8 mouse cellular contexts compared by ENCODE assay signal in genomic region chr15:9140252-9140680, GRCm38 (mm10). TPM values are rescaled to one million over a fixed set of nuclear protein-coding genes. Genes with fewer than 3 reads are reported as not detected.
DNase-seq lines count a peak whose midpoint lies in the region; ATAC-seq and TF ChIP-seq lines count a peak whose summit lies in the region.

TSS of gene Lmbrd2 (plus strand) at chr15:9140550.

- peaks cover 23% of the 10 kb centered on the region for H3K4me1 ChIP-seq in hindbrain, embryonic 10.5 days (replicated peaks)
- H3K4me1 ChIP-seq in lung, postnatal 0 days (ENCODE audit: insufficient read depth, low read depth, low read length), result peaks cover 10% of the 10 kb centered on the region; the same call in 1 of the 2 replicates

- H3K4me2 ChIP-seq in lung, postnatal 0 days (replicated peaks; ENCODE audit: low read depth, low read length), result peak within 1 kb of the TSS; percentile 88

- H3K9me3 ChIP-seq in hindbrain, embryonic 10.5 days, result 0 out of 2 replicates have a peak, but pooled peaks cover 2% of the 10 kb centered on the region
- H3K9me3 ChIP-seq in lung, postnatal 0 days (ENCODE audit: low read length), result no peaks in the 10 kb centered on the region

- H3K4me3 ChIP-seq in hindbrain, embryonic 10.5 days, result peak within 1 kb of the TSS; percentile 72
- H3K4me3 ChIP-seq in lung, postnatal 0 days (ENCODE audit: low read depth, low read length), result peak within 1 kb of the TSS; percentile 95

- WGBS in hindbrain, embryonic 10.5 days, result under 1% methylated on average over 34 of the region's 34 CpGs
- WGBS in lung, postnatal 0 days, result under 1% methylated on average over 31 of the region's 34 CpGs

- no peaks in the 10 kb centered on the region for H3K27me3 ChIP-seq in hindbrain, embryonic 10.5 days (ENCODE audit: insufficient read depth, poor library complexity, severe bottlenecking)
- H3K27me3 ChIP-seq in lung, postnatal 0 days (replicated peaks; ENCODE audit: insufficient read depth, low read length), result no peaks in the 10 kb centered on the region

- DNase-seq in MEL-GATA-1-ER (ENCODE audit: extremely low read depth, low read depth), result peak; percentile 97
- DNase-seq in cerebellum, adult 8-10 months, result peak; percentile 96
- DNase-seq in hindbrain, embryonic 10.5 days (ENCODE audit: low spot score), result peak; percentile 98
- DNase-seq in layer of hippocampus, adult 9-11 months, result peak; percentile 98
- DNase-seq in lung, postnatal 0 days (ENCODE audit: low spot score), result peak; percentile 99
- DNase-seq in ovary, postnatal 14 days (ENCODE audit: low spot score), result peak; percentile 86
- DNase-seq in thymus, postnatal 14 days, result peak; percentile 97

- peaks cover 37% of the 10 kb centered on the region for H3K36me3 ChIP-seq in hindbrain, embryonic 10.5 days
- no peaks in the 10 kb centered on the region for H3K36me3 ChIP-seq in lung, postnatal 0 days (ENCODE audit: insufficient read depth, low read length)

- peak within 1 kb of the TSS; percentile 82 for H3K9ac ChIP-seq in lung, postnatal 0 days (replicated peaks; ENCODE audit: low read depth)

- TF ChIP-seq CTCF in lung, postnatal 0 days (IDR thresholded peaks at IDR 0.05), result no peak

- peak; percentile 99 for ATAC-seq in frontal cortex, adult (ENCODE audit: low TSS enrichment)
- ATAC-seq in lung, postnatal 0 days, result peak; percentile 100

- H3K27ac ChIP-seq in hindbrain, embryonic 10.5 days, result peak within 1 kb of the TSS; percentile 90
- H3K27ac ChIP-seq in lung, postnatal 0 days (ENCODE audit: low read length), result peak within 1 kb of the TSS; percentile 73

- no peak for TF ChIP-seq EP300 in lung, postnatal 0 days (IDR thresholded peaks at IDR 0.05)

RNA-seq across cellular contexts. Expression of gene Lmbrd2, which starts in this region (rescaled TPM):
- 1.8 and 2.6 TPM in 2 replicates for polyA plus RNA-seq in hindbrain, embryonic 10.5 days (2016; fragmentation: Nextera tagmentation; extraction: Ambion mirVana)
- 2.1 and 2.4 TPM in 2 replicates for polyA plus RNA-seq in lung, postnatal 0 days (2015; fragmentation: Nextera tagmentation; extraction: Ambion mirVana)

Comparison
In these comparisons a context has a peak if more than half of its experiments do, and no peak if none do; other contexts are left out.
1. Peak in every context shown above with its lines: DNase-seq, ATAC-seq, H3K4me3 ChIP-seq and H3K27ac ChIP-seq.